Mouse (Mus musculus): Measurements from ENCODE around the gene Syngap1.
"Not testable (repeated sequence)": the region's sequence is repeated elsewhere in the genome, so short reads cannot be mapped to it uniquely, and the experiment has no call there.

DNA sequence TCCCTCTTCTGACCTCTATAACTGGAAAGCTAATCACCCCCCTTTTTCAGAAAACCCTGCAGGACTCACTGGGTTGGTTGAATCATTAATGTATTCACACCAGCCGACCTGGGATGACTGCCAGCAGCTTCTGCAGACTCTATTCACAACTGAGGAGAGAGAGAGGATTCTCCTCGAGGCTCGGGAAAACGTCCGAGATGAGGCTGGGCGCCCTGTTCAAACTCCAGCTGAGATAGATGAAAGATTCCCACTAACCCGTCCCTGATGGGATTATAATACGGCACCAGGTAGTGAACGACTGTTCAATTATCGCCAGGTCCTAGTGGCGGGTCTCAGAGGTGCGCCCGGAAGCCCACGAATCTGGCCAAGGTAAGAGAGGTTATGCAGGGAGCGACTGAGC lies 33.5 kb upstream of the Syngap1 start:
- not testable (repeated sequence) for TF ChIP-seq POLR2A (IDR thresholded peaks at IDR 0.05; ENCODE audit: borderline replicate concordance, control insufficient read depth, low read depth, low read length); CTCF (IDR thresholded peaks at IDR 0.05; ENCODE audit: control insufficient read depth, insufficient read depth, low read length)
